Mouse (Mus musculus) stomach, embryonic 16.5 days (tissue): ENCODE measurements around the gene Myo15b. TPM values are rescaled to one million over a fixed set of nuclear protein-coding genes. Genes with fewer than 3 reads are reported as not detected.

Experiments
- ATAC-seq: fragments of 200-750 bp; cut with Nextera tagmentation; 2 replicates; pipeline ENCODE4 v1.8.0; 2017; ENCODE audit warnings: moderate number of reproducible peaks, moderate TSS enrichment; ENCODE audit not compliant: insufficient read depth, low FRiP score
- H3K27ac ChIP-seq: fragments of 300-500 bp; sonication (generic); 2 replicates; pipeline ENCODE4 v1.5.1; 2014; ENCODE audit warnings: low read length
- H3K27me3 ChIP-seq: fragments of 300-500 bp; sonication (generic); 2 replicates; pipeline ENCODE4 v1.6.1; 2014; ENCODE audit warnings: low read length, control low read depth, mixed read lengths; ENCODE audit not compliant: control insufficient read depth, insufficient read depth
- H3K36me3 ChIP-seq: fragments of 300-500 bp; sonication (generic); 2 replicates; pipeline ENCODE4 v1.6.1; 2014; ENCODE audit warnings: low read length; ENCODE audit not compliant: control insufficient read depth, insufficient read depth
- H3K4me1 ChIP-seq: fragments of 300-500 bp; sonication (generic); 2 replicates; pipeline ENCODE4 v1.6.1; 2014; ENCODE audit warnings: low read length, control low read depth, mixed read lengths; ENCODE audit not compliant: control insufficient read depth, insufficient read depth
- H3K4me2 ChIP-seq: fragments of 300-500 bp; sonication (generic); 2 replicates; pipeline ENCODE4 v1.6.1; 2014; ENCODE audit warnings: low read depth, low read length, mixed read lengths
- H3K4me3 ChIP-seq: fragments of 300-500 bp; sonication (generic); replicated peaks from 2 replicates; pipeline ENCODE4 v1.5.1; 2014; ENCODE audit warnings: mild to moderate bottlenecking, low read length
- H3K9ac ChIP-seq: fragments of 300-500 bp; sonication (generic); 2 replicates; pipeline ENCODE4 v1.6.1; 2014; ENCODE audit warnings: low read length
- H3K9me3 ChIP-seq: fragments of 300-500 bp; sonication (generic); replicated peaks from 2 replicates; pipeline ENCODE4 v1.6.1; 2016; ENCODE audit warnings: low read length, control low read depth; ENCODE audit not compliant: control insufficient read depth
- WGBS: fragments of 180-500 bp; shearing (Covaris S2); extraction: QIAGEN DNeasy Blood & Tissue Kit; methylation state at CpG from one replicate; pipeline ENCODE4 v1.1.7; 2014; 5-methylcytosine and 5-hydroxymethylcytosine counted together
- polyA plus RNA-seq: library from polyadenylated mRNA; unstranded; fragments of >200 nt; fragmentation: Nextera tagmentation; extraction: Ambion mirVana; gene quantifications from 2 replicates; pipeline ENCODE4 v1.2.1, GENCODE M21; 2015

Gene Myo15b
- polyA plus RNA-seq, 1 experiment from 2014 or later, result 21.1 TPM

GRCm38 (mm10) chr11:115829036-115829435, 29.2 kb upstream of the Myo15b start:
- H3K9ac ChIP-seq, result peak overlapping the region; percentile 1; the same call in 1 of the 2 replicates
- H3K4me1 ChIP-seq, result peaks cover 58% of the 10 kb centered on the region

GRCm38 (mm10) chr11:115830550-115831325, 27.5 kb upstream of the Myo15b start:
- 37% methylated on average over 25 of the region's 25 CpGs for WGBS
- Histone ChIP-seq H3K27me3 (no peaks in the 10 kb centered on the region), H3K36me3 (no peaks in the 10 kb centered on the region), H3K4me2 (peak overlapping the region; percentile 17; the same call in 1 of the 2 replicates), H3K9me3 (no peaks in the 10 kb centered on the region), H3K4me1 (peaks cover 61% of the 10 kb centered on the region), H3K9ac (peak overlapping the region; percentile 36; the same call in 1 of the 2 replicates), H3K4me3 (no peak overlapping the region), H3K27ac (peak overlapping the region; percentile 92; the same call in 1 of the 2 replicates)
- ATAC-seq, result no peak

More at GRCm38 (mm10) chr11:115829036-115829435, 29.2 kb upstream of the Myo15b start:
- Histone ChIP-seq H3K36me3 (no peaks in the 10 kb centered on the region), H3K4me3 (no peak overlapping the region), H3K27ac (no peak overlapping the region), H3K27me3 (peaks cover 7% of the 10 kb centered on the region), H3K4me2 (no peak overlapping the region), H3K9me3 (no peaks in the 10 kb centered on the region)
- ATAC-seq, result no peak
- 47% methylated on average over 4 of the region's 4 CpGs for WGBS

- Histone ChIP-seq H3K27ac (peak overlapping the region; percentile 92), H3K4me2 (peak overlapping the region; percentile 17; the same call in 1 of the 2 replicates), H3K36me3 (no peaks in the 10 kb centered on the region), H3K9me3 (no peaks in the 10 kb centered on the region), H3K9ac (peak overlapping the region; percentile 36; the same call in 1 of the 2 replicates), H3K4me3 (no peak overlapping the region), H3K27me3 (no peaks in the 10 kb centered on the region), H3K4me1 (peaks cover 62% of the 10 kb centered on the region)
- ATAC-seq, result no peak
- WGBS, result 36% methylated on average over 3 of the region's 3 CpGs
Measured at GRCm38 (mm10) chr11:115831518-115831917, 26.7 kb upstream of the Myo15b start.

- no peak for ATAC-seq
- Histone ChIP-seq H3K9ac (peak overlapping the region; percentile 36; the same call in 1 of the 2 replicates), H3K27me3 (no peaks in the 10 kb centered on the region), H3K4me2 (peak overlapping the region; percentile 40; the same call in 1 of the 2 replicates), H3K9me3 (no peaks in the 10 kb centered on the region), H3K27ac (peak overlapping the region; percentile 92), H3K4me3 (no peak overlapping the region; the same call in 1 of the 2 replicates), H3K36me3 (no peaks in the 10 kb centered on the region), H3K4me1 (peaks cover 64% of the 10 kb centered on the region)
- WGBS, result 45% methylated on average over 6 of the region's 6 CpGs
Measured at GRCm38 (mm10) chr11:115832064-115832463, 26.1 kb upstream of the Myo15b start.

- 13% methylated on average over 8 of the region's 8 CpGs for WGBS
- Histone ChIP-seq H3K4me1 (peaks cover 68% of the 10 kb centered on the region), H3K27ac (peak overlapping the region; percentile 92), H3K9me3 (no peaks in the 10 kb centered on the region), H3K4me3 (no peak overlapping the region; the same call in 1 of the 2 replicates), H3K27me3 (no peaks in the 10 kb centered on the region), H3K9ac (peak overlapping the region; percentile 22), H3K4me2 (peak overlapping the region; percentile 40; the same call in 1 of the 2 replicates), H3K36me3 (no peaks in the 10 kb centered on the region)
- ATAC-seq, result 0 out of 2 replicates have a peak, but pooled peaks have one; percentile 20
Measured at GRCm38 (mm10) chr11:115832523-115832922, 25.7 kb upstream of the Myo15b start.

GRCm38 (mm10) chr11:115833021-115833513, 25.1 kb upstream of the Myo15b start:
- Histone ChIP-seq H3K4me3 (no peak overlapping the region), H3K27me3 (no peaks in the 10 kb centered on the region), H3K36me3 (no peaks in the 10 kb centered on the region), H3K4me1 (peaks cover 72% of the 10 kb centered on the region), H3K9ac (peak overlapping the region; percentile 22), H3K27ac (peak overlapping the region; percentile 92), H3K4me2 (peak overlapping the region; percentile 40), H3K9me3 (no peaks in the 10 kb centered on the region)
- peak; percentile 76 for ATAC-seq
- WGBS, result 18% methylated on average over 8 of the region's 8 CpGs

- no peaks in the 10 kb centered on the region for H3K27me3 ChIP-seq
- H3K4me2 ChIP-seq, result 0 out of 2 replicates have a peak overlapping the region, but pooled peaks have one; percentile 40
- no peaks in the 10 kb centered on the region for H3K9me3 ChIP-seq
- H3K9ac ChIP-seq, result peak overlapping the region; percentile 22; the same call in 1 of the 2 replicates
- ATAC-seq, result no peak
- WGBS, result 68% methylated on average over 6 of the region's 6 CpGs
- H3K4me3 ChIP-seq, result no peak overlapping the region
- H3K27ac ChIP-seq, result peak overlapping the region; percentile 92
- H3K36me3 ChIP-seq, result no peaks in the 10 kb centered on the region
- peaks cover 65% of the 10 kb centered on the region for H3K4me1 ChIP-seq
Measured at GRCm38 (mm10) chr11:115834033-115834432, 24.2 kb upstream of the Myo15b start.

- ATAC-seq, result no peak
- WGBS, result 48% methylated on average over 11 of the region's 11 CpGs
- Histone ChIP-seq H3K9ac (peak overlapping the region; percentile 43; the same call in 1 of the 2 replicates), H3K4me3 (no peak overlapping the region), H3K9me3 (no peaks in the 10 kb centered on the region), H3K4me1 (peaks cover 57% of the 10 kb centered on the region), H3K36me3 (no peaks in the 10 kb centered on the region), H3K4me2 (peak overlapping the region; percentile 8; the same call in 1 of the 2 replicates), H3K27ac (peak overlapping the region; percentile 92), H3K27me3 (no peaks in the 10 kb centered on the region)
Measured at GRCm38 (mm10) chr11:115836656-115837395, 21.4 kb upstream of the Myo15b start.
